Mouse (Mus musculus): ENCODE measurements around the gene Aaed1.

The Aaed1 gene

DNA sequence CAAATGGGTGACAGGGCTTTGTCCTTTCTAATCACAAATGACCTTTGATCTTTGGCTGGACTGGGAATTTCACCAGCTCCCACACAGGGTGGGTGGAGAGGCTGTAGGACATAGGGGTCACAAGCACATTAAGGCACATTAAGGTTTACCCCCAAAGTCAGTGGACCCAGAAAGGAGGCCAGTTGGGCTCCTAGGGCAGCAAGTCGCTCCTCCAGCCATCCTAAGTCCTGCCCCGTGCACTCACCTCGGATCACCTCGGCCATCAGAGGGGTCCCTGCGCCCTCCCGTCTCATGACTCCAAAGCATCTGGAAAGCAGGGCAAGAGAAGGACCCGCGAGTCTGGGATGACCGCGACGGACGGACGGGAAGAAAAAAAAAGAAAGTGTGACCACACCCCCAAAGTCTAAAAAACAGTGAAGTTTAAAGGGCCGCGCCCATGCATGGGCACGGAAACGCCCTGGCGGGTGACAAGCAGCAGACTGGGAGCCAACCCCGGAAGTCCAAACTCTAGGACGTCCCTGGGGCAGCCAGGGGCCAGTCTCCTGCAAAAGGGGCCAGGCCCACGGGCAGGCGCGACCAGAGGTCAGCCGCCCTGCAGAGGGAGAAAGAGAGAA lies 64.2 kb downstream of the Aaed1 start:
- DNase-seq, result peak; percentile 73

DNA sequence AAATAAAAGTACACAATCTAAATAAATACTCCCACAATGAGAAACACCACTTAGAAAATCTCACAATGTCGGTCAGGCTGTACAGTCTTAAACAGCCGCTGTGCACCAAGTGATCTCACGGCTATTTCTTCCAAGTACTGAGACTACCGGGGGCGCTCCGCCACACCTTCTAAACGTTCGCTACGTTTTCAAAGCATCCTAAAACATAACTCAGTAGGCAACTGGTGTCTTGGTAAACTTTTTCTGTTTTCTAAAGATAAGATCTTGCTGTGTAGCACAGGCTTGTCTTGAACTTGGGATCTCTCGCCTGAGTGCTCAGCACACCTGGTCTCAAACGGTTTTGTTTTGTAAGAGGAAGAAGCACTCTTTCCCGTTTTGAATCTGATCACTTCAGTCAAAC lies 66.4 kb downstream of the Aaed1 start:
- DNase-seq, result no peak

DNA sequence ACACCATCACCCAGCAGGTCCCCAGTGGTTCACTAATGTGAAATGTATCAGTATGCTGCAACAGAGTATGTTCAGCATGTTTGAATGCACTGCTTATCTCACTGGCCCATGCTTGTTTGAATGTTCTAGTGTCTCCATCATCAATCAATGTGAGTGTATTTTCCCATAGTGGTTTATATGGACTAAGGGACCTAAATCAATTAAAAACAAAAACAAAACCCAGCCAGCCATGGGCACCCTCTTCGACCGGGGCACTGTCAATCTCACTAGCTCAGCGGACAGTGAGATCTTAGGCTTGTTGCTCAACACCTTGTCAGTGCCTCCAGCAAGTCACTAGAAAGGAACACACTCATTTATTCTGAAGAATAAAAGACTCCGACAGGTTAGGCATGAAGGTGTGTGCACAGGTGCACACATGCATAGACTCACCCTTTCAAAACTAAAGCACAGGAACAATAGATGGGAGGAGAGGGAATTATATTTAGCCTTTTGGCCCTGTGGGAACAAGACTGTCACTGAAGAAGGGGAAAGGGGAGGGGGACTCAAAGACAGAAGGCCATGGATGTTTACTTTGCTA lies 67.7 kb downstream of the Aaed1 start:
- DNase-seq, result no peak

DNA sequence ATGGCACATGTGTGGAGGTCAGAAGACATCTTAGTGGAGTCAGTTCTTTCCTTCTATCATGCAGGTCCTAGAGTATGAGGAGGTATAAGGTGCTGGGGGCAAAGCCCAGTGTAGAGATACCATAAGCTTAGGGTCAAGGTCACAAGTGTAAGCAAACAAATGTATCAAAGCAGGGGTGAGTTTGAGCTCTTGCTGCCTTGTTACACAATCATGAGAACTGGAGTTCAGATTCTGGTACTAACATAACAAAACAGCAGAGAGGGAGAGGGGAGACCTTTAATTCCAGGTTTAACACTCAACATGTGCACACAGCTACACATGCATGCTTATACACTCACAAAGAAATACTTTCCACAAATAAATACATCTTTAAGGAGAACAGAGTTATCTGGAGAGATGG lies 69.8 kb downstream of the Aaed1 start:
- DNase-seq, result no peak

DNA sequence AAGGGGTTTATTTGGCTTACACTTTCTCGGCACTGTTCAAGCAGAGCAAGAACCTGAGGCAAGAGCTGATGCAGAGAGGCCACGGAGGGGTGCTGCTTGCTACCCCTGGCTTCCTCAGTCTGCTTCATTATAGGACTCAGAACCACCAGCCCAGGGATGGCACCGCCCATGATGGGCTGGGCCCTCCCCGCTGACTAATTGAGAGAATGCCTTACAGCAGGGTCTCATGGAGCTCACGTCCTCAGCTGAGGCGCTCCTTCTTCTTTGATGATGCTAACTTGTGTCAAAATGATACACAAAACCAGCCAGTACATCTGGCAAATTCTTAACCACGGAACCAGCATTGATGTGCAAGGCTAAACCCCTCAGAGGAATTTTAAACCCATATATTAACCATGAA lies 71.9 kb downstream of the Aaed1 start:
- no peak for DNase-seq

DNA sequence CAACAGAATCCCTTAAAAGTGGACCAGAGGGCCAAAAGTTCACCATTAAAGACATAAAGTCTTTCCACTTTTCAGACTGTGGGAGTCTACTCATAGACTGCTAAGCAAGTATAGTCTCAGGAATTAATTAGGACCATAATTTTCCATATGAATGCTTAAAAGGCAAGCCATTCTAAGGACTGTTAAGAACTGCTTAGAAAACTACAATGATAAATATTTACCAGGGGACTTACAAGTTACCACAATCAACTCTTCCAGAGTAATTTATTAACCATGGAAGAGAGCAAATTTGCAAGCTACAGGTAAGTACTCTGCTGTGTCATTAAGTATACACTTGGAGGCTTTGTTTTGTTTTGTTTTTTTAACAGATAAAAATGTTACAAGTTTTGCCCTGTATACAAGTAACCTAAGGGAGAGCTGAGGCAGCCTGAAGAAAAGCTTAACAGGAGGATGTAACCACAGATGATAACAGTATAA lies 74.8 kb downstream of the Aaed1 start:
- DNase-seq, result no peak

DNA sequence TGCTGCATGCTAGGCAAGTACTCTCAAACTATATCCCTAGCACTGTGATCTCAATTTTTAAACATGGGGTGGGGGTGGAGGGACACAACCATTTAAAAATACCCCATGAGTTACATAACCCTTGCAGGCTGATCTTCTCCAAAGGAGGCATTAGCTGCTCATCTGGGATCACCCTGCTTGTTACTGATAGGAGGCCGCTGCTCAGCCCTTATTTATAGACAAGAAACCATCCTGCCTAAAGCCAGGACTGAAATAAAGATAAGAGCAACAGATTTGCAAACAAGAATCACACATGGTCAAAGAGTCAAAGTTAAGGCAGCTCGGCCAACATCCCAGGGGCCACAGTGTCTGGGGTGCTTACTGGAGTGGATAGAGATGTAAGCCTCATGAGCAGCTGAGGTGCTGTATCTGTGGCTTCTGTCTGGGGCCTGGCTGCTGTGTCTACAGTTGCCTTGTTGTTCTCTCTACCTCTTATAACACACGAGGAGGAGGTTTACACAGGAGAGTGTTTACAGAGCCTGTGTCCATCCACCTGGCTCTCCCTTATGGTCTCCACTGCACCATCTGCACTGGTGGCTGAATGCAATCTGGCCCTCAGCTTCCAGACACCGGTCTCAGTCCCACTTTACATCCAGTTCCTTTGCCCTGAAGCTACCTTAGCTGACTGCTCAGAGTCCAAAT lies 75.4 kb downstream of the Aaed1 start:
- no peak for DNase-seq

DNA sequence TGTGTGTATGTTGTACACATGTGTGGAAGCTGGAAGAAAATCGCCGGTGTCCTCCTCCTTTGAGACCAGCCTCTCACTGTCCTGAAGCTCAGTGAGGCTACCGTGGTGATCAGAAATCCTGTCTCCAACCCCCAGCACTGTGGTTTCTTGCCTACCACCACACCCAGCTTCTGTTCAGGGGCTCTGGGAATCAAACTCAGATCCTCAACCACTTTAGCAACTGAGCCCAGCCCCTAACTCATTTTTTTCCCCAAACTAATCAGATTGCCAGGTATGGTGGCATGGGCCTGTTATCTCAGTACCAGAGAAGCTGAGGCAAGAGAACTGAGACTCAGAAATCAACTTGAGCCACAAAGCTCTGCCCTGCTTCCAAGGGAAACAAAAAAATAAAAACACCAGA lies 76.7 kb downstream of the Aaed1 start:
- no peak for DNase-seq

DNA sequence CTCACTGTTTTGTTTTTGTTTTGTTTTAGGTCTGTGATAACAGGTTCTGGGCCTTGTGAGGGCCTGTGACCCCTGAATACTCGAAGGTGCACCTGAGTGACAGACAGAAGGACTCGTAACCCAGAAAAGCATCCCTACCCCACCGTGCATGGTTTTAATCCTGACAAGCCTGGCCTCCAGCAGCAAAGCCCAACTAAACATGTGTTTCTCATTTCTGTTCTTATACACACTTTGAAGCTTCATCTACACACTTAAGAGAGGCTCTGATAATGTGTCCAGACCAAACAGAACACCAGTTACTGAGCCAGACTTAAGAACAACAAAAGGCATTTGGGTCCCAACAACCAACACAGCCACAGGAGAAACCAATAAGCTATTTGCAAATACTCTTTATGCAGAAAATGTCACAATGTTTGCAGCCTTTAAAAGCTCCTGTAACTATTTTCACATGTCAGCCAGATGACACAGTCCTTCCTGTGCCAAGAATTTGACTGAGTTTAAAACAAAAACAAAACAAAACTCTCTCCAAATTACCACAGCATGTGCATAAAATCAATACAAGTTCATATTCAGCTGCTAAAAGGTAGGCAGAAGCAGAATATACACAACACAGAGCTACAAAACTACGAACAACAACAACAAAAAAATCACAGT lies 77.3 kb downstream of the Aaed1 start:
- no peak for DNase-seq

DNA sequence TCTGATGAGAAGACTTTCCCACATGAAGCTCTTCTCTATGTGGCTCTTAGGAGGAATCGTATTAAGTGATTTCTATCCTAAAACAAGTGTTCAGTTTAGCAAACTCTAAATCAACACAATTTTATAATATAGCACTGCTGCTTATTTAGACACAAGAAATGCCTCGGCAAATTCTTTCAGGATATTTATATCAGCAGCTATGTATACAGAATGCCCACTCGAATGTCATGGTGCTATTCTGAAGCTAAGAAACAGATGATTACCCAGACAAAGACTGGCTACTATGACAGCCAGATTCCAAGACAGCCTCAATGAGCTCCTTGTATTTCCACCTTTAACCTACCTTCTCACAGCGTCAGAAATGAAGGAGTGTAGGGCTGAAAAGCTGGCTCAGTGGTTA lies 79.4 kb downstream of the Aaed1 start:
- DNase-seq, result no peak

DNA sequence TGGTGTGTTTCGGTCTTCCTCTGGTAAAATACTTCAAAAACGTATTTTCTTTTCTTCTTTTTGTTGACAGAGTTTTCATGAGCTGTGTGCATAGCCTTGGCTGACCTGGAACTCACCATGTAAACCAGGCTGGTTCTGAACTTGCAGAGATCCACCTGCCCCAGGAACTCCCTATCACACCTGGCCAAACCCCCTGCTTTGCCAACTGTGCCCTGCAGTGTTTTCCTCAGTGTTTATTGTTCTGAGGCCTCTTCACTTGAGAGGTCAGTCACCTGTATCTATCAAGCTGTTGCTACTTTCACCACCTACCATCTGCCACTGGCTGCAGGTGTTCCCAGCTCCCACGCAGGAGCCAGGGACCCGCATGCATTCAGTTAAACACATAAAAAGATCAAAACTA lies 85.8 kb downstream of the Aaed1 start:
- no peak for DNase-seq

DNA sequence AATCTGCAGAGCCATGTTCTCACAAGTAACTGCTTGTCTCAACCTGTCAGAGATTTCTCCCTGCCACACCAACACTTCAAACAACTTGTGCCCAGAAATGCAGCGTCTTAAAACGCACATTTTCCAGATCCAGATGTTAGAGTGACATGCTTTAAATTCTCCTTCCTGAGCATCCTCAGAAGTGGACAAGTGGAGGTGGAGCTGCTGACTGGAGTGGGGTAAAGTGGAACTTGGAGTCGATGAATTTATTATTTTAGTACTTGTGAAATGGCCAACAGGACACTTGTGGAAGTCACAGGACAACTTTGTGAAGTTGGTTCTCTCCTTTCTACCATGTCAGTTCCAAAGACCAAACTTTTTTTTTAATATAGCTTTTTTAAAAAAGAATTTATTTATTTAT lies 86.8 kb downstream of the Aaed1 start:
- DNase-seq, result no peak

Data from lung, postnatal 14 days (tissue).